Mouse (Mus musculus): Measurements from ENCODE around the gene H1fnt. TPM values are rescaled to one million over a fixed set of nuclear protein-coding genes. Genes with fewer than 3 reads are reported as not detected.

H1fnt gene
- total RNA-seq, 1 experiment: not detected

GRCm38 (mm10) chr15:98213336-98213870 lies 43.7 kb downstream of the H1fnt start:
- no peak overlapping the region for H3K27ac ChIP-seq (ENCODE audit: insufficient read depth, low read depth, low read length, poor library complexity, severe bottlenecking)
- H3K9me3 ChIP-seq (ENCODE audit: control insufficient read depth, insufficient read depth, low read depth, low read length): no peaks in the 10 kb centered on the region
- H3K9ac ChIP-seq (ENCODE audit: insufficient read depth, low read depth, low read length, poor library complexity, severe bottlenecking): no peak overlapping the region
- no peak for TF ChIP-seq HCFC1 (IDR thresholded peaks at IDR 0.05; ENCODE audit: borderline replicate concordance, insufficient read depth, low read length)
- no peak for TF ChIP-seq ZNF384 (IDR thresholded peaks at IDR 0.05; ENCODE audit: low read depth, low read length)
- H3K36me3 ChIP-seq (ENCODE audit: control insufficient read depth, insufficient read depth, low read length, poor library complexity, severe bottlenecking): no peaks in the 10 kb centered on the region
- DNase-seq (ENCODE audit: low read depth, low spot score): no peak
- H3K4me3 ChIP-seq (ENCODE audit: insufficient read depth in 1 of 2, low read depth in 1 of 2, low read length in 2 of 2, poor library complexity in 1 of 2, severe bottlenecking in 1 of 2): no peak overlapping the region
- no peaks in the 10 kb centered on the region for H3K4me1 ChIP-seq (ENCODE audit: control insufficient read depth in 2 of 2, insufficient read depth in 2 of 2, low read length in 2 of 2, poor library complexity in 1 of 2)
- in situ Hi-C loops (cut with MboI; ENCODE audit: low sequenced_read_pairs in 2 of 2, unreplicated experiment in 2 of 2): no loop called here

- Histone ChIP-seq H3K9ac (ENCODE audit: insufficient read depth, low read depth, low read length, poor library complexity, severe bottlenecking) (no peak overlapping the region), H3K27ac (ENCODE audit: insufficient read depth, low read depth, low read length, poor library complexity, severe bottlenecking) (no peak overlapping the region), H3K36me3 (ENCODE audit: control insufficient read depth, insufficient read depth, low read length, poor library complexity, severe bottlenecking) (no peaks in the 10 kb centered on the region), H3K4me1 (ENCODE audit: control insufficient read depth in 2 of 2, insufficient read depth in 2 of 2, low read length in 2 of 2, poor library complexity in 1 of 2) (no peaks in the 10 kb centered on the region), H3K4me3 (ENCODE audit: insufficient read depth in 1 of 2, low read depth in 1 of 2, low read length in 2 of 2, poor library complexity in 1 of 2, severe bottlenecking in 1 of 2) (no peak overlapping the region), H3K9me3 (ENCODE audit: control insufficient read depth, insufficient read depth, low read depth, low read length) (no peaks in the 10 kb centered on the region)
- in situ Hi-C loops (cut with MboI; ENCODE audit: low sequenced_read_pairs in 2 of 2, unreplicated experiment in 2 of 2): no loop called here
- DNase-seq (ENCODE audit: low read depth, low spot score): no peak
- TF ChIP-seq ZC3H11A (IDR thresholded peaks at IDR 0.05; ENCODE audit: borderline replicate concordance, low read depth, low read length) (no peak), CHD2 (IDR thresholded peaks at IDR 0.05; ENCODE audit: low read depth, low read length) (no peak), HCFC1 (IDR thresholded peaks at IDR 0.05; ENCODE audit: borderline replicate concordance, insufficient read depth, low read length) (no peak), MAFK (IDR thresholded peaks at IDR 0.05; ENCODE audit: insufficient read depth, low read depth, low read length) (no peak), ZNF384 (IDR thresholded peaks at IDR 0.05; ENCODE audit: low read depth, low read length) (no peak)
Measured at GRCm38 (mm10) chr15:98209676-98210075, 47.4 kb downstream of the H1fnt start.

Other genes starting within 250 kb of the H1fnt start
- 18.3 and 18.5 TPM in 2 replicates for gene Pfkm, start 164.7 kb downstream of the H1fnt start, total RNA-seq (2012; rRNA removed)
- gene Senp1, start 163.5 kb downstream of the H1fnt start, total RNA-seq (2012; rRNA removed): 20.5 and 27.2 TPM in 2 replicates
- gene Asb8, start 91.7 kb downstream of the H1fnt start, total RNA-seq (2012; rRNA removed): 9.0 and 12.5 TPM in 2 replicates
- gene Ccdc184, start 90.1 kb downstream of the H1fnt start, total RNA-seq (2012; rRNA removed): 0.32 and 0.80 TPM in 2 replicates
- not detected in 2 replicates for gene Olfr288, start 61.8 kb downstream of the H1fnt start, total RNA-seq (2012; rRNA removed)
- not detected in 2 replicates for gene Gm44579, start 36.3 kb downstream of the H1fnt start, total RNA-seq (2012; rRNA removed)
- gene Olfr287, start 36.2 kb downstream of the H1fnt start, total RNA-seq (2012; rRNA removed): 0.16 TPM in 1 of 2 replicates, not detected in the other
- gene Olfr286, start 22.8 kb downstream of the H1fnt start, total RNA-seq (2012; rRNA removed): not detected in 2 replicates
- 0.05 and 0.31 TPM in 2 replicates for gene Zfp641, start 38.9 kb upstream of the H1fnt start, total RNA-seq (2012; rRNA removed)
- gene Olfr285, start 60.1 kb upstream of the H1fnt start, total RNA-seq (2012; rRNA removed): not detected in 2 replicates
- gene Olfr284, start 83.7 kb upstream of the H1fnt start, total RNA-seq (2012; rRNA removed): not detected in 2 replicates
- gene Olfr283, start 123.7 kb upstream of the H1fnt start, total RNA-seq (2012; rRNA removed): not detected in 2 replicates
- gene Olfr282, start 173.9 kb upstream of the H1fnt start, total RNA-seq (2012; rRNA removed): not detected in 2 replicates
- not detected in 2 replicates for gene Olfr281, start 195.3 kb upstream of the H1fnt start, total RNA-seq (2012; rRNA removed)
- gene OR5BS1P, start 212.6 kb upstream of the H1fnt start, total RNA-seq (2012; rRNA removed): not detected in 2 replicates
- not detected in 2 replicates for gene Lalba, start 225.4 kb upstream of the H1fnt start, total RNA-seq (2012; rRNA removed)
- 0.04 TPM in 1 of 2 replicates, not detected in the other for gene Olfr279, start 235.1 kb upstream of the H1fnt start, total RNA-seq (2012; rRNA removed)

Measured in ES-E14 (cell line).